Mouse (Mus musculus) liver, embryonic 11.5 days (tissue): ENCODE measurements around the gene Gm20547. TPM values are rescaled to one million over a fixed set of nuclear protein-coding genes. Genes with fewer than 3 reads are reported as not detected.
A peak's percentile ranks its signal among the peaks of the same experiment; 100 is the strongest.

Source experiments
- ATAC-seq: fragments of 200-750 bp; cut with Nextera tagmentation; replicated peaks from 2 replicates; pipeline ENCODE4 v1.8.0; 2017; ENCODE audit warnings: moderate number of reproducible peaks, mild to moderate bottlenecking, moderate TSS enrichment, moderate library complexity; ENCODE audit not compliant: low FRiP score
- DNase-seq: peaks from one replicate; pipeline ENCODE4 v3.0.0-alpha.2; 2017; ENCODE audit warnings: low spot score
- H3K27ac ChIP-seq: fragments of 300-500 bp; sonication (generic); 2 replicates; pipeline ENCODE4 v1.5.1; 2014; ENCODE audit warnings: mild to moderate bottlenecking, low read depth, low read length, control low read depth
- H3K27me3 ChIP-seq: fragments of 300-500 bp; sonication (generic); replicated peaks from 2 replicates; pipeline ENCODE4 v1.6.1; 2014; ENCODE audit warnings: low read length, mixed read lengths; ENCODE audit not compliant: control insufficient read depth, insufficient read depth
- H3K36me3 ChIP-seq: fragments of 300-500 bp; sonication (generic); 2 replicates; pipeline ENCODE4 v1.6.1; 2014; ENCODE audit warnings: mild to moderate bottlenecking, low read length, moderate library complexity, mixed read lengths; ENCODE audit not compliant: control insufficient read depth, insufficient read depth
- H3K4me1 ChIP-seq: fragments of 300-500 bp; sonication (generic); replicated peaks from 2 replicates; pipeline ENCODE4 v1.6.1; 2014; ENCODE audit warnings: low read length, mixed read lengths; ENCODE audit not compliant: control insufficient read depth, insufficient read depth
- H3K4me2 ChIP-seq: fragments of 300-500 bp; sonication (generic); 2 replicates; pipeline ENCODE4 v1.6.1; 2014; ENCODE audit warnings: mild to moderate bottlenecking, control low read depth, moderate library complexity
- H3K4me3 ChIP-seq: fragments of 300-500 bp; sonication (generic); 2 replicates; pipeline ENCODE4 v1.5.1; 2014; ENCODE audit warnings: low read depth, low read length, control low read depth
- H3K9ac ChIP-seq: fragments of 300-500 bp; sonication (generic); 2 replicates; pipeline ENCODE4 v1.6.1; 2014; ENCODE audit warnings: low read depth, low read length, control low read depth
- H3K9me3 ChIP-seq: fragments of 300-500 bp; sonication (generic); 2 replicates; pipeline ENCODE4 v1.6.1; 2016; ENCODE audit warnings: low read length, inconsistent platforms, mixed read lengths; ENCODE audit not compliant: control insufficient read depth
- WGBS: fragments of 180-500 bp; shearing (Covaris S2); extraction: QIAGEN DNeasy Blood & Tissue Kit; methylation state at CpG from one replicate; pipeline ENCODE4 v1.1.7; 2014; 5-methylcytosine and 5-hydroxymethylcytosine counted together
- polyA plus RNA-seq: library from polyadenylated mRNA; unstranded; fragments of >200 nt; fragmentation: Nextera tagmentation; extraction: Ambion mirVana; gene quantifications from 2 replicates; pipeline ENCODE4 v1.2.1, GENCODE M21; 2014

Gm20547 gene
- polyA plus RNA-seq, 1 experiment from 2014 or later: not detected

- Histone ChIP-seq H3K9me3 (no peaks in the 10 kb centered on the region), H3K27ac (no peak overlapping the region), H3K36me3 (no peaks in the 10 kb centered on the region), H3K4me1 (peaks cover 12% of the 10 kb centered on the region; the same call in 1 of the 2 replicates), H3K27me3 (no peaks in the 10 kb centered on the region), H3K4me3 (0 out of 2 replicates have a peak overlapping the region, but pooled peaks have one; percentile 9), H3K9ac (no peak overlapping the region; the same call in 1 of the 2 replicates), H3K4me2 (peak overlapping the region; percentile 48; the same call in 1 of the 2 replicates)
- ATAC-seq: no peak
- no peak for DNase-seq
Measured at GRCm38 (mm10) chr17:34881166-34881565, 676 bp downstream of the Gm20547 start.

GRCm38 (mm10) chr17:34879336-34879879, 2.4 kb downstream of the Gm20547 start, which contains the start of gene Zbtb12:
Zbtb12 (plus strand) TSS chr17:34879483.
- Histone ChIP-seq H3K36me3 (no peaks in the 10 kb centered on the region), H3K9ac (no peak within 1 kb of the TSS), H3K27me3 (no peaks in the 10 kb centered on the region), H3K4me2 (no peak within 1 kb of the TSS), H3K27ac (no peak within 1 kb of the TSS), H3K4me3 (no peak within 1 kb of the TSS), H3K9me3 (no peaks in the 10 kb centered on the region), H3K4me1 (peaks cover 5% of the 10 kb centered on the region; the same call in 1 of the 2 replicates)
- 67% methylated on average over 11 of the region's 11 CpGs for WGBS
- ATAC-seq (no peak), DNase-seq (no peak)

GRCm38 (mm10) chr17:34874321-34874720, 7.5 kb downstream of the Gm20547 start:
- DNase-seq (no peak), ATAC-seq (no peak)
- no peak overlapping the region for H3K4me3 ChIP-seq
- no peaks in the 10 kb centered on the region; the same call in 1 of the 2 replicates for H3K27me3 ChIP-seq
- WGBS: 85% methylated on average over 6 of the region's 6 CpGs
- H3K27ac ChIP-seq: no peak overlapping the region
- H3K36me3 ChIP-seq: no peaks in the 10 kb centered on the region
- H3K4me1 ChIP-seq: 0 out of 2 replicates have a peak, but pooled peaks cover 2% of the 10 kb centered on the region
- no peak overlapping the region for H3K9ac ChIP-seq
- no peaks in the 10 kb centered on the region for H3K9me3 ChIP-seq
- no peak overlapping the region for H3K4me2 ChIP-seq

- Histone ChIP-seq H3K9me3 (no peaks in the 10 kb centered on the region), H3K36me3 (no peaks in the 10 kb centered on the region), H3K4me1 (no peaks in the 10 kb centered on the region), H3K9ac (no peak overlapping the region), H3K4me2 (no peak overlapping the region), H3K27me3 (no peaks in the 10 kb centered on the region; the same call in 1 of the 2 replicates), H3K27ac (no peak overlapping the region), H3K4me3 (no peak overlapping the region; the same call in 1 of the 2 replicates)
- WGBS: 52% methylated on average over 7 of the region's 7 CpGs
- no peak for ATAC-seq
- no peak for DNase-seq
Measured at GRCm38 (mm10) chr17:34865981-34866380, 15.9 kb downstream of the Gm20547 start.

GRCm38 (mm10) chr17:34862416-34863081, 19.3 kb downstream of the Gm20547 start, which contains the start of gene Cfb:
Cfb (minus strand) TSS chr17:34862518.
- 48% methylated on average over 8 of the region's 8 CpGs for WGBS

GRCm38 (mm10) chr17:34861704-34862415, 20.0 kb downstream of the Gm20547 start:
- H3K4me2 ChIP-seq: peak overlapping the region; percentile 48
- no peak for DNase-seq

More at GRCm38 (mm10) chr17:34862416-34863081, 19.3 kb downstream of the Gm20547 start, which contains the start of gene Cfb:
- Histone ChIP-seq H3K36me3 (no peaks in the 10 kb centered on the region), H3K4me3 (peak within 1 kb of the TSS; percentile 25), H3K4me2 (peak within 1 kb of the TSS; percentile 48), H3K4me1 (no peaks in the 10 kb centered on the region), H3K9me3 (no peaks in the 10 kb centered on the region), H3K27ac (peak within 1 kb of the TSS; percentile 47; the same call in 1 of the 2 replicates), H3K9ac (0 out of 2 replicates have a peak within 1 kb of the TSS, but pooled peaks have one; percentile 4), H3K27me3 (no peaks in the 10 kb centered on the region)
- ATAC-seq: 0 out of 2 replicates have a peak, but pooled peaks have one; percentile 40
- no peak for DNase-seq

GRCm38 (mm10) chr17:34860514-34860913, 21.3 kb downstream of the Gm20547 start:
- no peaks in the 10 kb centered on the region for H3K4me1 ChIP-seq
- 78% methylated on average over 9 of the region's 9 CpGs for WGBS
- no peak overlapping the region for H3K4me3 ChIP-seq
- no peak for ATAC-seq
- peaks cover 10% of the 10 kb centered on the region for H3K36me3 ChIP-seq
- no peaks in the 10 kb centered on the region for H3K27me3 ChIP-seq
- H3K9me3 ChIP-seq: no peaks in the 10 kb centered on the region
- DNase-seq: no peak
- H3K4me2 ChIP-seq: peak overlapping the region; percentile 48; the same call in 1 of the 2 replicates
- no peak overlapping the region for H3K27ac ChIP-seq
- no peak overlapping the region for H3K9ac ChIP-seq

More at GRCm38 (mm10) chr17:34861704-34862415, 20.0 kb downstream of the Gm20547 start:
- 0 out of 2 replicates have a peak overlapping the region, but pooled peaks have one; percentile 47 for H3K27ac ChIP-seq
- no peaks in the 10 kb centered on the region for H3K9me3 ChIP-seq
- H3K4me3 ChIP-seq: peak overlapping the region; percentile 25
- 0 out of 2 replicates have a peak overlapping the region, but pooled peaks have one; percentile 4 for H3K9ac ChIP-seq
- peak; percentile 53 for ATAC-seq
- no peaks in the 10 kb centered on the region for H3K4me1 ChIP-seq
- peaks cover 3% of the 10 kb centered on the region for H3K36me3 ChIP-seq
- WGBS: 62% methylated on average over 13 of the region's 13 CpGs
- H3K27me3 ChIP-seq: no peaks in the 10 kb centered on the region

- Histone ChIP-seq H3K27ac (no peak overlapping the region), H3K9me3 (no peaks in the 10 kb centered on the region), H3K36me3 (peaks cover 16% of the 10 kb centered on the region), H3K4me1 (no peaks in the 10 kb centered on the region), H3K9ac (no peak overlapping the region), H3K4me2 (no peak overlapping the region), H3K27me3 (no peaks in the 10 kb centered on the region), H3K4me3 (no peak overlapping the region)
- ATAC-seq (no peak), DNase-seq (no peak)
- 57% methylated on average over 4 of the region's 4 CpGs for WGBS
Measured at GRCm38 (mm10) chr17:34858670-34859069, 23.2 kb downstream of the Gm20547 start.
